Mouse (Mus musculus) megakaryocyte, embryonic 14.5 days (primary cell): ENCODE data around the gene Rgs16.

Source experiments
- FLI1 ChIP-seq: IDR thresholded peaks from 2 replicates; pipeline ENCODE4 v1.6.1; 2012; ENCODE audit warnings: low read length, inconsistent platforms, mixed read lengths
- GATA1 ChIP-seq: IDR thresholded peaks from 3 replicates; pipeline ENCODE4 v1.6.1; 2012; ENCODE audit warnings: mixed read lengths, low read length, inconsistent platforms, borderline replicate concordance

DNA sequence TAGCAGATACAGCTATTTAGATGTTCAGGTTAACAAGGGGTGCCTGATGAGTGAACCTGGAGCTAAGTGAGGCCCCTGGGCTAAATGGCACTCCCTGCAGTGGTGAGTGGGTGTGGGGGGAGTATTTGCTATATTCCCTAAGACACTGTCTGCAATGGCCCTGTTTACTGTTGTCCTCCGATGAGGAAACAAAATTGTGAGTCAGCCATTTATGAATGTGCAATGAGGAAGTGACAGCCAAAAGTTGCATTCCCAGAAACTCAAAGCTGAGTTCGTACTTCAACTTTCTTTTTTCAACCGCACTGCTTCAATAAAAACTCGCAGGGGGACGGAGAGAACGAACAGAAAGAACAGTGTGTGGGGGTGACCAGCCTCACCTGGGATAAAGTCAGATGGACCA lies 12.4 kb downstream of the Rgs16 start:
- no peak for TF ChIP-seq GATA1
- no peak for TF ChIP-seq FLI1
